Mouse (Mus musculus) embryonic facial prominence, embryonic 15.5 days (tissue): ENCODE results near the gene March10. TPM values are rescaled to one million over a fixed set of nuclear protein-coding genes. Genes with fewer than 3 reads are reported as not detected.

Source experiments
- ATAC-seq: fragments of 200-750 bp; cut with Nextera tagmentation; 2 replicates; pipeline ENCODE4 v1.8.0; 2017; ENCODE audit warnings: low read depth, moderate TSS enrichment; ENCODE audit not compliant: insufficient number of reproducible peaks, low FRiP score, low TSS enrichment
- H3K27ac ChIP-seq: fragments of 300-500 bp; sonication (generic); replicated peaks from 2 replicates; pipeline ENCODE4 v1.5.1; 2015; ENCODE audit warnings: mild to moderate bottlenecking, inconsistent platforms
- H3K27me3 ChIP-seq: fragments of 300-500 bp; sonication (generic); 2 replicates; pipeline ENCODE4 v1.6.1; 2015; ENCODE audit warnings: inconsistent platforms
- H3K36me3 ChIP-seq: fragments of 300-500 bp; sonication (generic); 2 replicates; pipeline ENCODE4 v1.6.1; 2015; ENCODE audit warnings: mild to moderate bottlenecking, inconsistent platforms
- H3K4me1 ChIP-seq: fragments of 300-500 bp; sonication (generic); 2 replicates; pipeline ENCODE4 v1.6.1; 2015; ENCODE audit warnings: inconsistent platforms
- H3K4me2 ChIP-seq: fragments of 300-500 bp; sonication (generic); replicated peaks from 2 replicates; pipeline ENCODE4 v1.6.1; 2015; ENCODE audit warnings: mild to moderate bottlenecking, inconsistent platforms
- H3K4me3 ChIP-seq: fragments of 300-500 bp; sonication (generic); replicated peaks from 2 replicates; pipeline ENCODE4 v1.5.1; 2015; ENCODE audit warnings: mild to moderate bottlenecking, inconsistent platforms
- H3K9ac ChIP-seq: fragments of 300-500 bp; sonication (generic); 2 replicates; pipeline ENCODE4 v1.6.1; 2015; ENCODE audit warnings: inconsistent platforms
- H3K9me3 ChIP-seq: fragments of 300-500 bp; sonication (generic); replicated peaks from 2 replicates; pipeline ENCODE4 v1.6.1; 2016; ENCODE audit warnings: inconsistent platforms
- WGBS: fragments of 180-500 bp; shearing (Covaris S2); methylation state at CpG from one replicate; pipeline ENCODE4 v1.1.7; 2015; 5-methylcytosine and 5-hydroxymethylcytosine counted together
- polyA plus RNA-seq: library from polyadenylated mRNA; unstranded; fragments of >200 nt; fragmentation: Nextera tagmentation; extraction: Ambion mirVana; gene quantifications from 2 replicates; pipeline ENCODE4 v1.2.1, GENCODE M21; 2015

The March10 gene
- polyA plus RNA-seq, 1 experiment from 2014 or later: 0.27 TPM

DNA sequence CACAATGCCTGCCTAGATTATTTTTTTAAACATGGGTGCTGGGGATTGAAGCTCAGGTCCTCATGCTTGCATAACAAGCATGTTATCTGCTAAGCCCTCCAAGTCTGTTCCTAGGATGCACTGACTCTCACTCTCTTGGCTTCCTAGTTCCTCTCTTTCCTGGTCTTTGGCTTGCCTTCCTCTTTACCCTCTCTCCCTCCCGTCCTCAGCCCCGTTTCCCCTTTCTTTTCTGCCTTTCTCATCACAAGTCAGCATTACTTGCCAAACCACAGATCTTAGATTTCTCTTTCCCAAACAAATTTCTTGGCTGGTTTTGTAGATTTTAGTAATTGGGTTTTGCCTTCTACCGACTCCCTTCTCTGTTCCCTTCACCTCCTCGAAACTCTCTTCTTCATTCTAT is 10.2 kb upstream of the March10 start:
- no peaks in the 10 kb centered on the region for H3K27me3 ChIP-seq
- 23% methylated on average over 4 of the region's 4 CpGs for WGBS
- no peak for ATAC-seq
- no peaks in the 10 kb centered on the region for H3K36me3 ChIP-seq
- H3K4me2 ChIP-seq: 0 out of 2 replicates have a peak overlapping the region, but pooled peaks have one; percentile 8
- no peaks in the 10 kb centered on the region for H3K9me3 ChIP-seq
- no peak overlapping the region for H3K4me3 ChIP-seq
- peaks cover 38% of the 10 kb centered on the region for H3K4me1 ChIP-seq
- H3K9ac ChIP-seq: no peak overlapping the region
- H3K27ac ChIP-seq: peak overlapping the region; percentile 80

- no peak for ATAC-seq
- no peaks in the 10 kb centered on the region for H3K27me3 ChIP-seq
- H3K36me3 ChIP-seq: no peaks in the 10 kb centered on the region
- 77% methylated on average over 9 of the region's 9 CpGs for WGBS
- H3K4me3 ChIP-seq: no peak overlapping the region
- H3K9me3 ChIP-seq: no peaks in the 10 kb centered on the region
- H3K27ac ChIP-seq: no peak overlapping the region
- H3K4me2 ChIP-seq: no peak overlapping the region
- no peak overlapping the region for H3K9ac ChIP-seq
- peaks cover 38% of the 10 kb centered on the region for H3K4me1 ChIP-seq
These were observed 9.0 kb upstream of the March10 start for GRCm38 (mm10) chr11:105465488-105465887.

DNA sequence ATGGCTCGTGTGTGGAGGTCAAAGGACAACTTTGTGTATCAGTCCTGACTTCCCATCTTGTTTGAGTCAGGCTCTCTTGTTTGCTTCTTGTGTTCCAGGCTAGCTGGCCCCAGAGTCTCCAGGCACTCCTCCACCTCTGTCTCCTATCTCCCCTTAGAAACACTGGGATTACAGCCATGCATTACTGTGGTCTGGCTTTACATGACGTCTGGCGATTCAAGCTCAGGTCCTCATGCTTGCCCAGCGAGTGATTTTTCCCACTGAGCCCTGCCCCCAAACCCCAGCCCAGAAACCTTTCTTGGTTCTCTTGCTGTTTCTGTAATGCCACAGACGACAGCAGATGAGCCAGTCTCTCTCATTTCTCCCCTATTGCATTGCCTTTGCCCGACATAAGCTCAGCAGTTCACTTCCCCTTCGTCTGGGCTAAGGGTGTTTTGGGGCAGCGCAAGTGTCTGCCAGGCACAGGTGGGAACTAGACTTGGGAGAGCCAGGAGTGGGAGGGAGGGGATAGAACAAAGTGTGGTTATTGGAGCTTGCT is 8.0 kb upstream of the March10 start:
- no peak for ATAC-seq
- Histone ChIP-seq H3K27me3 (no peaks in the 10 kb centered on the region), H3K4me3 (no peak overlapping the region), H3K9me3 (no peaks in the 10 kb centered on the region), H3K9ac (no peak overlapping the region), H3K4me1 (peaks cover 33% of the 10 kb centered on the region), H3K4me2 (no peak overlapping the region), H3K27ac (no peak overlapping the region), H3K36me3 (no peaks in the 10 kb centered on the region)
- 67% methylated on average over 8 of the region's 8 CpGs for WGBS

GRCm38 (mm10) chr11:105459900-105460299 is 3.4 kb upstream of the March10 start:
- 46% methylated on average over 5 of the region's 5 CpGs for WGBS
- no peak for ATAC-seq
- no peaks in the 10 kb centered on the region for H3K9me3 ChIP-seq
- H3K36me3 ChIP-seq: no peaks in the 10 kb centered on the region
- no peak overlapping the region for H3K27ac ChIP-seq
- H3K9ac ChIP-seq: no peak overlapping the region
- peaks cover 6% of the 10 kb centered on the region; the same call in 1 of the 2 replicates for H3K27me3 ChIP-seq
- peaks cover 12% of the 10 kb centered on the region for H3K4me1 ChIP-seq
- no peak overlapping the region for H3K4me3 ChIP-seq
- no peak overlapping the region for H3K4me2 ChIP-seq

DNA sequence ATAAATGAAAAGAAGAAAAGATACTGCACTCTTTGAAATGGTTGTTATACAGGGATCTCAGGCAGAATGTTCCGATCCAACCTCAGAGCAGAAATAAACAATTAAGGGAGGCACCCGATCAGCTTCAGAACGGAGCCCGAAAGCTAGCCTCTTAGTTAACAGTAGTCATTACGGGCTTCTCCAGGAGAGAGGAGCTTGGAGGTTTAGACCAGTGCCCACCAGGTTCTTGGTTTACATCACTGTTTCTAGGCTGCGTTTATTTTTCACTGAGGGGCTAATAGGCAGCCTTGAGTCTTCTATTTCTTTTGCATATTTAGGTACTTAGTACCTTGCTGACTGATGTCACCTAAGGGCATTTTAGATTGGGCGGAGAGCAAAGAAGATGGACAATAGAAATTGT is 506 bp upstream of the March10 start:
- Histone ChIP-seq H3K4me3 (peak overlapping the region; percentile 49), H3K4me1 (peaks cover 9% of the 10 kb centered on the region)
- 55% methylated on average over 7 of the region's 7 CpGs for WGBS

DNA sequence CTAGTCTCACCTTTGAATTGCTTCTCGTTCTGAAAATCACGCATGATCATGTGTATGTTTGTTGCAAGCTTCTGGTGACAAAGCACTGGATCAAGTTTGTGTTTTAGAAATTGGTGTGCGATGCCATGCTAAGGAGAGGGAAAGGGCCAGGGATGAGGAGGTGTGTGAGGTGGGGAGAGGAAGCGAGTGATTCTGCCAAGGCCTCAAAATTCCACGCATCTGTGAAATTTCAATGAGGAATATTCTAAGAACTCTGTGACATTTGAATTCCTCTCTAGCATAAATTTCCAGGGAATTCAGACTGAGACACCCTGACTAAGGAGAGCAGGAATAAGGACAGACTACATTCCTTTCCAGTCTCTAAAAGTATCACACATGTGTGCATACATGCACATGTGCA is 1.4 kb downstream of the March10 start:
- Histone ChIP-seq H3K4me3 (no peak overlapping the region), H3K36me3 (no peaks in the 10 kb centered on the region), H3K4me1 (peaks cover 9% of the 10 kb centered on the region), H3K27ac (no peak overlapping the region), H3K4me2 (no peak overlapping the region), H3K9me3 (no peaks in the 10 kb centered on the region), H3K27me3 (peaks cover 6% of the 10 kb centered on the region; the same call in 1 of the 2 replicates), H3K9ac (no peak overlapping the region)
- ATAC-seq: no peak
- 85% methylated on average over 5 of the region's 5 CpGs for WGBS

More for the DNA sequence above, 506 bp upstream of the March10 start:
- Histone ChIP-seq H3K27ac (no peak overlapping the region), H3K27me3 (peaks cover 6% of the 10 kb centered on the region; the same call in 1 of the 2 replicates), H3K9ac (no peak overlapping the region), H3K36me3 (no peaks in the 10 kb centered on the region), H3K4me2 (peak overlapping the region; percentile 88), H3K9me3 (no peaks in the 10 kb centered on the region)
- no peak for ATAC-seq

GRCm38 (mm10) chr11:105453084-105453483 is 3.5 kb downstream of the March10 start:
- 84% methylated on average over 4 of the region's 4 CpGs for WGBS
- Histone ChIP-seq H3K36me3 (no peaks in the 10 kb centered on the region), H3K27me3 (peaks cover 6% of the 10 kb centered on the region; the same call in 1 of the 2 replicates), H3K4me3 (no peak overlapping the region), H3K9ac (no peak overlapping the region), H3K9me3 (no peaks in the 10 kb centered on the region), H3K4me1 (peaks cover 9% of the 10 kb centered on the region), H3K4me2 (no peak overlapping the region), H3K27ac (no peak overlapping the region)
- no peak for ATAC-seq

DNA sequence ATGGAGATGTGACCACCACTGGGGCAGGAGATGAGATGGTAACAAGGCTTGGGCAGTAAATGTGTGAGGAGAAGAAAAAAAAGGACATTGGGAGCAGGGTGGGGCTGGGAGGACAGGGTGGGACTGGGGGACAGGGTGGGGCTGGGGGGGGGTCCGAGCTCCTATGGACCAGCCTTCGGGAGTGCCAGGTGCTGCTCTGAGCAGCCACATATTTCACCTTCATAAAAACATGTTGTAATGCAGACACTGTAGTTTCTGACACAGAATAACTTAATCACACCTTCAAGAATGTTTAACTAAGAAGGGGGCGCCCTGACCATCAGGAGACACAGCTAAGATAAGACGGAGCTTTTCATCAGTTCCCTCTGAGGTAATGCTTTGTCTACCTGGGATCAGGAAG is 4.0 kb downstream of the March10 start:
- ATAC-seq: no peak
- Histone ChIP-seq H3K9me3 (no peaks in the 10 kb centered on the region), H3K4me1 (peaks cover 9% of the 10 kb centered on the region), H3K36me3 (no peaks in the 10 kb centered on the region), H3K4me2 (no peak overlapping the region), H3K4me3 (no peak overlapping the region), H3K27ac (no peak overlapping the region), H3K9ac (no peak overlapping the region), H3K27me3 (peaks cover 6% of the 10 kb centered on the region; the same call in 1 of the 2 replicates)
- 71% methylated on average over 4 of the region's 4 CpGs for WGBS

DNA sequence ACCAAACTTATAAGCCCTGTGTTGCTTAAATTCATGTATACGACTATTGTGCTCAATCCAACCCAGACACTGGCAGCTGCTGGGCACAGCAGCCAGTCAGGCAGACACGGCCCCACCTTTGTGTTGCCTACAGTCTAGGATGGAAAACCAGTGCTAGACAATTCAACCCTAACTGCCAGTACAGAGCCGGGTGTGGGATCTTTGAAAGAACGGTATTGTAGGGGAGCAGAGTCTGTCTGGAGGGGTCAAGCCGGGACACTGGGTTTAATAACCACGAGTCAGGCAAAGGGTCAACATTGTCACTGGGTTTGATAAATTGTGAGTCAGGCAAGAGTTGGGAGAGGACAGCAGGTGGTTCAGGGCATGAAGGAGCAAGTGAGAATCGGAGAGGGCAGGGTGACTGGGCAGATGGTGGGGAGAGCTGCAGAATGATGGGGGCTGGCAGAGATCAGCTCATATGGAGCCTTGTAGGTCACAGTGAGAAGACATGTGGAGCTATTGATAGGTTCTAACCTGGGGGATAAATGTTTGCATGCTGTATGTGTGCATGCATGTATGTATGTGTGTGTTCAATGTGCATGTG is 4.9 kb downstream of the March10 start:
- peaks cover 4% of the 10 kb centered on the region for H3K4me1 ChIP-seq
- no peak overlapping the region for H3K27ac ChIP-seq
- no peaks in the 10 kb centered on the region for H3K36me3 ChIP-seq
- no peaks in the 10 kb centered on the region for H3K9me3 ChIP-seq
- ATAC-seq: no peak
- H3K4me2 ChIP-seq: no peak overlapping the region
- peaks cover 4% of the 10 kb centered on the region; the same call in 1 of the 2 replicates for H3K27me3 ChIP-seq
- 61% methylated on average over 7 of the region's 7 CpGs for WGBS
- H3K4me3 ChIP-seq: no peak overlapping the region
- H3K9ac ChIP-seq: no peak overlapping the region

DNA sequence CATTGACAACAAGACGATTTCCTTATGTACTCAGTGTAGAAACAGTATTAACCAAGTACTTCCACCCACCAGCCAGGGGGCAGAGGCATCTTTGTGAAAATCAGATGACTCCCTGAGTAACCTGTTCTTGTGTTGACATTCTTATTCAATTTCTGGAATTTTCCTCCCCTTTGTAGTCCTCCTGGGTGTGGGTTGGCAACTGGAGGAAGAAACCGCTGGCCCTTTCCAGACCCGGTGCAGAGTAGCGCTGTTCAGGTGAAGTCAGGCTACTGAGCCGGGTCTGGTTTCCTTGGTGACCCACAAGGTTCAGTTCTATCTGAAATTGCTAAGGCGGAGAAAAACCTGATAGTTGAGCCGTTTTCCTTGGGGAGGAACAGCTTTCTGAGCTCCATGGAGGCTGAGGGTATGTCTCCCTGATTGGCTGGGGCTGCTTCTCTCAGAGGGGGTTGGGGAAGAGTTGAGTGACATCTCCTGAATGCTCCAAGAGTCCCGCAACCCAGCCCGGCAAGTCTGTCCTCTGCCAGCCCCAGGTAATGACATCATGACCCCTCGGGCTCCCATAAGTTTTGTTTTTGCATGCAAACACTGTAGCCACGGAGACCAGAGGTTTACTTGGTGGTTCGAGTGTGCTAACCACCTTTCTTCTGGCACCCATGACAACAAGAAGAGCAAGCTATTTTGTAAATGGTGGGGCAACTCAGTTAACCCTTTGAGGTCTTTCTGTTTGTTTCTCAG is 6.8 kb downstream of the March10 start:
- peak; percentile 51; the same call in 1 of the 2 replicates for ATAC-seq
- H3K4me1 ChIP-seq: 0 out of 2 replicates have a peak, but pooled peaks cover 3% of the 10 kb centered on the region
- no peaks in the 10 kb centered on the region for H3K27me3 ChIP-seq
- H3K36me3 ChIP-seq: no peaks in the 10 kb centered on the region
- 47% methylated on average over 12 of the region's 12 CpGs for WGBS
- H3K27ac ChIP-seq: no peak overlapping the region
- no peak overlapping the region for H3K4me2 ChIP-seq
- H3K9me3 ChIP-seq: no peaks in the 10 kb centered on the region
- H3K4me3 ChIP-seq: no peak overlapping the region
- H3K9ac ChIP-seq: no peak overlapping the region

DNA sequence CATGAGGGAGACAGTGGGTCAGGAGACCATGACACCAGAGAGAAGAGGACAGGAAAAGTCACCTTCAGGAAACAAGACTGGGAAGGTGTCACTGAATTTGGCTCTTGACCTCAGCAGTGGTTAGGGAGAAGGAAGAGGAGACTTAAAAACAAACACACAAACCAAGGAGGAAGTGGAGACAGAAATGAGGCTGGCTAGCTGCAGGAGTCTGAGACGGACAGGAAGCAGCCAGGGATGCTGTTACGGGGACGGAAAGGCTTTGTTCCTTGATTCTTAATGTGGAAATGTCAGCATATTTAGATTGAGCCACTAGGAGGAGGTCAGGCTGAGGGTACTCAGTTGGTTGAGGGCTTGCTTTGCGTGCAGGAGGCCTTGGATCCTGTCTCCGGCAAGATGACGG is 8.9 kb downstream of the March10 start:
- Histone ChIP-seq H3K4me2 (no peak overlapping the region), H3K36me3 (no peaks in the 10 kb centered on the region), H3K4me1 (0 out of 2 replicates have a peak, but pooled peaks cover 3% of the 10 kb centered on the region), H3K27me3 (no peaks in the 10 kb centered on the region), H3K4me3 (no peak overlapping the region), H3K27ac (no peak overlapping the region), H3K9me3 (no peaks in the 10 kb centered on the region), H3K9ac (no peak overlapping the region)
- WGBS: 76% methylated on average over 6 of the region's 6 CpGs
- ATAC-seq: no peak
